Mouse (Mus musculus) frontal cortex, postnatal 10 days (tissue): ENCODE results near the gene Adsl.

Experiments
- DNase-seq, 2 experiments: peaks; one replicate each; pipeline ENCODE4 v3.0.0; 2022; ENCODE audit warnings: low spot score in 2 of 2, mixed read lengths in 1 of 2

Adsl gene

DNA sequence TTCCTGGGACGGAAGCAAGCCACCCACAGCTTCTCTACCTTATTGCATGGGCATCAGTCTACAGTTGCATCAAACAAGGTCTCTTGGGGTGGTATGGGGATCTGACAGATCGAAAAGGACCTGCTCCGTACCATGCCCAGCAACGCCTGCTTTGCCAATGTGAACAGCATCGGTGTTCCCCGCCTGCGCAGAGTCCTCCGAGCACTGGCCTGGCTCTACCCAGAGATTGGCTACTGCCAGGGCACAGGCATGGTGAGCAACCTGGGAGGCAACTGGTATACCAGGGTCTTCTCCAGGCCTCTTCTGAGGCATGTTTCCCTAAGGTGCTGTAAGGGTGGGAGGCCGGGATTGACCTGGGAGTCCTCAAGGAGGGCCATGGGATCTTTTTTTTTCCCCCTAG, 59.0 kb downstream of the Adsl start:
- DNase-seq = no peak

DNA sequence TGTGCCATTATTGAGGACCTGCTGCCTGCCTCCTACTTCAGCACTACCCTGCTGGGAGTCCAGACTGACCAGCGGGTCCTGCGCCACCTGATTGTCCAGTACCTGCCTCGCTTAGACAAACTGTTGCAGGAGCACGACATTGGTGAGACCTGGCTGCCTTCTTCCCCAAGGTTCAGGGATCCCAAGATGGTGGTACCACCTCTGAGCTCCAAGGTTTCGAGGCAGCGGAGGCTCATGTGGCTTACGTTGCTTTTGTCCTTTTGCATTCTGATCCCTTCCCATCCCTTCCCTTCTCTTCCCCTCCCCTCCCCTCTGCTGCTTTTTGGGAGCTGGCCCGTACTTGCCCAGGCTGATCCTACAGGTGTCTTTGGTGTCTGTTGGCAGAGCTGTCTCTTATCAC, 59.6 kb downstream of the Adsl start:
- no peak for DNase-seq

GRCm38 (mm10) chr15:81008689-81009123, 60.4 kb downstream of the Adsl start:
- DNase-seq = no peak

DNA sequence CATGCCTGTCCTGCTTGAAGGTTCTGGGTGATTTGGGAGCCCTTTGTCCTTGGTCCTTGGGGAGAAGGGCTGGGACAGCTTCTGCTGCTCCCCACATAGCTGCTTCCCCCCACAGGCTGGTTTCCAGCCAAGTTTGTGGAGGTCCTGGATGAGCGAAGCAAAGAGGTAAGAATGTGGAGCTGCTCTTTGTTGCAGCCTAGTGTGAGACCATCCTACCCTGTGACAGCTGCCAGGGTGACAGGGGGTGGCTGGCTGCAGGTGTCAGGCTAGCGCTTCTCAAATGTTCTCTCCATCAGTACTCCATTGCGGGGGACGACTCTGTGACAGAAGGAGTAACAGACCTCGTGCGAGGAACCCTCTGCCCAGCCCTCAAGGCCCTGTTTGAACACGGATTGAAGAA, 61.8 kb downstream of the Adsl start:
- no peak for DNase-seq

DNA sequence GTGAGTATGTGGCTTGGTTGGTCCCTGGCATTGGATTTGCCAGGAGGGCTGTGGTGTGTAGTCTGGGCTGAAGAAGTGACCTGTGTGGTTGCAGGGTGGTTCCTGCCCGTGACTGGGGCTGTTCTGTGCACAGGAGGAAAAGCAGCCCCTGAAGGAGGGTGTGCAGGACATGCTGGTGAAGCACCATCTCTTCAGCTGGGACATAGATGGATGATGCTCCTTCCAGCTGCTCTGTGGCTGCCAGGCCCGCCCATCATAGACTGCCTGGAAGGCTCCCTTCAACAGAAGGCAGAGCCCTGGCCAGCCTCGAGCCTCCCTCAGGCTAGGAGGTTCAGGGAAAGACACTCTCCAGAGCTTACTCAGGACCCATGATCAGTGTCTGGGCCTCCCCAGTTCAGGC, 63.2 kb downstream of the Adsl start:
- no peak for DNase-seq

- DNase-seq = no peak
Observed at GRCm38 (mm10) chr15:81012359-81012758, 64.1 kb downstream of the Adsl start.

DNA sequence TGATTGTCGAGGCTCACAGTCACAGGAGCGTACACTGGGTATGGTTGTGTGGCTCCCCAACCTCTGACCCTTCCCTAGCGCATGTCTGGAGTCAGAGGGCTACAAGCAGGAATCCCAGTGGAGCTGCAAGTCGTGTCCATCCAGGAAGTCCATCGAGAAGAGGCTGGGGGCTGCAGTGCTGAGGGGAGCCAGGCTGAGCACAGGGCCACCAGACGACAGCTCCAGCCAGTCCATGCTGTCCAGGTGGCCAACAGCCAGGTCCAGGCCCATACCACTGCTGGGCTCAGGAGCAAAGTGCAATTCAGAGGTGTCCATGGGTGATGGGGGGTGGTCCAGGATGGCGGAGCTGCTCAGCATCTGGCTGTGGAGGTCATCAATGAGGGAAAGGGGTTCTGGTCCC, 64.9 kb downstream of the Adsl start:
- no peak for DNase-seq

GRCm38 (mm10) chr15:81015068-81015744, 66.9 kb downstream of the Adsl start:
- DNase-seq = no peak

- DNase-seq = no peak
Observed at GRCm38 (mm10) chr15:81016488-81016887, 68.2 kb downstream of the Adsl start.

GRCm38 (mm10) chr15:81017308-81017707, 69.0 kb downstream of the Adsl start:
- no peak for DNase-seq
